Mouse (Mus musculus): ENCODE results near the gene Acer2.

DNA sequence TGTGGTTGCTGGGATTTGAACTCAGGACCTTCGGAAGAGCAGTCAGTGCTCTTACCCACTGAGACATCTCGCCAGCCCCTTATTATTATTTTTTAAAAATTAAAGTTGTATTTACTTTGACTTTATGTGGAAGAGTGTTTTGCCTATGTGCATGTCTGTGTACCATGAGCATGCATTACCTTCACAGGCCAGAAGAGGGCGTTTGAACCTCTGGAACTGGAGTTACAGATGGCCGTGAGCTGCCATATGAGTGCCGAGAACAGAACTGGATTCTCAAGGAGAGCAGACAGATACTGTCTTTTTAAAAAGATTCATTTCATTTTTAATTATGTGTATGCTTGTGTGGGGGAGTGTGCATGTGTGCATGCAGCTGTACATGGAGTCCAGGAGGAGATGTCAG, 13.7 kb downstream of the Acer2 start:
- TF ChIP-seq POLR2A (IDR thresholded peaks at IDR 0.05; ENCODE audit: low read depth, low read length) (no peak), CTCF (IDR thresholded peaks at IDR 0.05; ENCODE audit: extremely low read depth, insufficient read depth, insufficient read length, insufficient replicate concordance) (no peak)
